Mouse (Mus musculus): ENCODE results near the gene Tma7. TPM values are rescaled to one million over a fixed set of nuclear protein-coding genes. Genes with fewer than 3 reads are reported as not detected.
A peak's percentile ranks its signal among the peaks of the same experiment; 100 is the strongest.

The Tma7 gene
- polyA plus RNA-seq, 1 experiment from 2014 or later, result 719 TPM

DNA sequence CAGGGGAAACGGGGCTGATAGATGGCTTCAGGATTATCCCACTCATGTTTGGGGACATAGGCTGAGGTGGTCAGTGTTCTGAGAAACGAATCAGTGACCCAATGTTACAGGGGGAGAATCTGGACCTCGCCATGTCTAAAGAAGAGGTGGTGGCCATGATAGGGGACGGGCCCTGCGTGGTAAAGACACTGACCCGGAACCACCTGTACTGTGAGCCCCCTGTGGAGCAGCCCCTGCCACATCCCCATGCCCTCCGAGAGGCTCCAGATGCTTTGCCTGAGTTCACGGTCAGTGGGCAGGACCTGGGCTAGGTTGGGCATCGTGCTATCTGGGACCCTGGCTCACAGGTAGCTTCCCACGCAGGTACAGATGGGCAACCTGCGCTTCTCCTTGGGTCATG lies 27.9 kb upstream of the Tma7 start:
- H3K4me2 ChIP-seq (ENCODE audit: low read depth), result no peak overlapping the region
- H3K27me3 ChIP-seq (ENCODE audit: control insufficient read depth, insufficient read depth, low read length), result no peaks in the 10 kb centered on the region
- no peak for ATAC-seq (ENCODE audit: insufficient read depth, low FRiP score, low TSS enrichment)
- H3K4me3 ChIP-seq (ENCODE audit: low read depth, low read length), result no peak overlapping the region
- peaks cover 45% of the 10 kb centered on the region for H3K36me3 ChIP-seq (ENCODE audit: control insufficient read depth, insufficient read depth, low read length)
- H3K27ac ChIP-seq (ENCODE audit: low read depth, low read length), result no peak overlapping the region
- peak; percentile 4 for DNase-seq (ENCODE audit: low spot score)
- WGBS, result 94% methylated on average over 11 of the region's 11 CpGs
- no peaks in the 10 kb centered on the region for H3K9me3 ChIP-seq (ENCODE audit: control insufficient read depth, low read length)
- H3K9ac ChIP-seq (ENCODE audit: low read length), result no peak overlapping the region
- H3K4me1 ChIP-seq (ENCODE audit: control insufficient read depth, insufficient read depth, low read length), result no peaks in the 10 kb centered on the region

DNA sequence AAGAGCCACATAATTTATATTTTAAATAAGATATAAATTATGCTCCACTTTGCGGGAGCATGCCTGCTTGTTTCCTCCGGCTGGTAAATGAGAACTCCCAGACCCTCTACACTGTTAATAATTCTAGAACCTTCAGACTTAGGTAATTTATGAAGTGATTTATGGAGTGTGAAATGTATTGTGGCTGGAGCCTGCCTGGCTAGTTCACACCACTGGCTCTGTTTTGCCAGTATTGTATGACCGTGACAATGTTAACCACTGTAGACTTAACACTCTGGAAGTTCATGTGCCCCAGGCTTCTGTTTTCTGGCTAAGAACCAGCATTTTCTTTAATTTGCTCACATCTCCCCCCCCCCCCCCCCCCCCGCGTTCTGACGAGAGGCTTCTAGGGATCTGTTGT lies 25.0 kb upstream of the Tma7 start:
- ATAC-seq (ENCODE audit: insufficient read depth, low FRiP score, low TSS enrichment) (no peak), DNase-seq (ENCODE audit: low spot score) (no peak)
- Histone ChIP-seq H3K4me1 (ENCODE audit: control insufficient read depth, insufficient read depth, low read length) (no peaks in the 10 kb centered on the region), H3K27me3 (ENCODE audit: control insufficient read depth, insufficient read depth, low read length) (no peaks in the 10 kb centered on the region), H3K4me2 (ENCODE audit: low read depth) (no peak overlapping the region), H3K27ac (ENCODE audit: low read depth, low read length) (no peak overlapping the region), H3K9ac (ENCODE audit: low read length) (no peak overlapping the region), H3K4me3 (ENCODE audit: low read depth, low read length) (no peak overlapping the region), H3K9me3 (ENCODE audit: control insufficient read depth, low read length) (no peaks in the 10 kb centered on the region), H3K36me3 (ENCODE audit: control insufficient read depth, insufficient read depth, low read length) (peaks cover 46% of the 10 kb centered on the region)
- WGBS, result 44% methylated on average over 3 of the region's 6 CpGs

DNA sequence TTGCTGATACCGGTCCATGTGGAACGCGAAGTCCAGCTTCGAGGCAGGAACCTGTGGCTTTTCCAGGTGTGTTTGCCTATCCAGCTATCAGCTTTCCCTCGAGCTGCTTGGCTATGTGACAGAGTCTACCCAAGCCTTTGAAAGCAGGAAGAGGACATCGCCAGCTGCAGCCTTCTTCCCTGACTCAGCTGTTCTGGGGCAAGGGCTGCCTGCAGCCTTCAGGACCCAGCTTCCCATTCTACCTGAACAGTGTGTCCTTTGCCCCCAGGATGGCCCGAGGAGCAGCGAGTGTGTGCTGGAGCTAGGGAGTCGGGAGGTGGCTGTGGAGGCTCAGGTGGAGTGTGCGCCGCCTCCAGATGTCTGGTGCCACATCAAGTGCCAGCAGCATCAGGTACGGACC lies 23.3 kb upstream of the Tma7 start:
- H3K4me2 ChIP-seq (ENCODE audit: low read depth), result no peak overlapping the region
- DNase-seq (ENCODE audit: low spot score) (no peak), ATAC-seq (ENCODE audit: insufficient read depth, low FRiP score, low TSS enrichment) (no peak)
- WGBS, result 95% methylated on average over 12 of the region's 12 CpGs
- peaks cover 42% of the 10 kb centered on the region for H3K36me3 ChIP-seq (ENCODE audit: control insufficient read depth, insufficient read depth, low read length)
- H3K9me3 ChIP-seq (ENCODE audit: control insufficient read depth, low read length), result no peaks in the 10 kb centered on the region
- no peak overlapping the region for H3K27ac ChIP-seq (ENCODE audit: low read depth, low read length)
- H3K4me1 ChIP-seq (ENCODE audit: control insufficient read depth, insufficient read depth, low read length), result no peaks in the 10 kb centered on the region; the same call in 1 of the 2 replicates
- no peak overlapping the region for H3K4me3 ChIP-seq (ENCODE audit: low read depth, low read length)
- no peak overlapping the region for H3K9ac ChIP-seq (ENCODE audit: low read length)
- H3K27me3 ChIP-seq (ENCODE audit: control insufficient read depth, insufficient read depth, low read length), result no peaks in the 10 kb centered on the region

DNA sequence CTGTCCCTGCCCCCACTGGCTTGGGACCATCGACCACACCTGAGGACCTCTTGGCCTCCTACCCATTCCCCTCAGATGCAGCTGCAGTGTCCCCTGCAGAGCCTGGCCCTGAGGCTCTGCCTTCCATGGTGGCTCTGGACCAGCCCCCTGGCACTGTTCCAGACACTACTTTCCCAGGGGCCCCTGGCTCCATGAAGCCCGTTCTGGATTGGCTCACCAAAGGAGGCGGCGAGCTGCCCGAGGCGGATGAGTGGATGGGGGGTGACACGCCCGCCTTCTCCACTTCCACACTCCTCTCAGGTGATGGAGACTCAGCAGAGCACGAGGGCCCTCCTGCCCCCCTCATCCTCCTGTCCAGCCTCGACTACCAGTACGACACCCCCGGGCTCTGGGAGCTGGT lies 22.6 kb upstream of the Tma7 start:
- no peaks in the 10 kb centered on the region; the same call in 1 of the 2 replicates for H3K4me1 ChIP-seq (ENCODE audit: control insufficient read depth, insufficient read depth, low read length)
- no peaks in the 10 kb centered on the region for H3K27me3 ChIP-seq (ENCODE audit: control insufficient read depth, insufficient read depth, low read length)
- ATAC-seq (ENCODE audit: insufficient read depth, low FRiP score, low TSS enrichment) (no peak), DNase-seq (ENCODE audit: low spot score) (no peak)
- H3K9ac ChIP-seq (ENCODE audit: low read length), result no peak overlapping the region
- no peak overlapping the region for H3K27ac ChIP-seq (ENCODE audit: low read depth, low read length)
- H3K4me2 ChIP-seq (ENCODE audit: low read depth), result no peak overlapping the region
- H3K4me3 ChIP-seq (ENCODE audit: low read depth, low read length), result no peak overlapping the region
- H3K9me3 ChIP-seq (ENCODE audit: control insufficient read depth, low read length), result no peaks in the 10 kb centered on the region
- 92% methylated on average over 12 of the region's 12 CpGs for whole genome bisulfite sequencing
- H3K36me3 ChIP-seq (ENCODE audit: control insufficient read depth, insufficient read depth, low read length), result peaks cover 40% of the 10 kb centered on the region

DNA sequence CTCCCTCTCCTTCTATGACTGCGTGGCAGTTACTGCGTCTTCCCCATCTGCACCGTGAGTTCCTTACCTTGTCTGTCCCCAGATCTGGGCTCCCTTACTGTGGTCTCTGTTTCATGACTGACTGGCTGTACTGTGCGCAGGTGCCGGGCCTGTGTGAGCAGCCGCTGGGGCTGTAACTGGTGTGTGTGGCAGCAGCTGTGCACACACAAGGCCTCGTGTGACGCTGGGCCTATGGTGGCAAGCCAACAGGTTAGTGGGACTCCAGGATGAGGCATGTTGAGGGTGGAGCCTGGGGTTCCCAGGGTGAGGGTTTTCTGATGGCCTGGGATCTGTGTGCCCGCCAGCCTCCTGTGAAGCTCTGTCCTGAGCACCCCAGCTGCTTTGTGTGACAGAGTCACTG lies 21.7 kb upstream of the Tma7 start:
- Histone ChIP-seq H3K4me3 (ENCODE audit: low read depth, low read length) (no peak overlapping the region), H3K27me3 (ENCODE audit: control insufficient read depth, insufficient read depth, low read length) (no peaks in the 10 kb centered on the region), H3K36me3 (ENCODE audit: control insufficient read depth, insufficient read depth, low read length) (peaks cover 39% of the 10 kb centered on the region), H3K9me3 (ENCODE audit: control insufficient read depth, low read length) (no peaks in the 10 kb centered on the region), H3K4me2 (ENCODE audit: low read depth) (no peak overlapping the region), H3K9ac (ENCODE audit: low read length) (no peak overlapping the region), H3K4me1 (ENCODE audit: control insufficient read depth, insufficient read depth, low read length) (peaks cover 2% of the 10 kb centered on the region), H3K27ac (ENCODE audit: low read depth, low read length) (no peak overlapping the region)
- ATAC-seq (ENCODE audit: insufficient read depth, low FRiP score, low TSS enrichment) (no peak), DNase-seq (ENCODE audit: low spot score) (no peak)
- WGBS, result 94% methylated on average over 9 of the region's 9 CpGs

DNA sequence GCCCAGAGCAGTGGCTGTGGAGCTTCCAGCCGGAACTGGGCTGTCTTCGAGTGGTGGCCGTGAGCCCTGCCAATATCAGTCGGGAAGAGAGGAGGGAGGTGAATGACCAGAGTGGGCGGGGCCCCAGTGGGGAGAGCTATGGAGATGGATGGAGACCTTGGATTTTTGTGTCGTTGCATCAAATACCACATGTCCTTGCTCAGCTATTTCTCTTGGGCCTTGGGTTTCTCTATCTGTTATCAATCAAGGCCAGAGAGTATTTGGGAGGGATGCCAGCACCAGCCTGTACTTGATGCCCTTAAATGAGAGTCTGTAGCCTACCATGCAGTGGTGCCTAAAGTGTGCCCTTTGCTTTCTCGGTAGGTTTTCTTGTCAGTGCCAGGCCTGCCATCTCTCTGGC lies 20.9 kb upstream of the Tma7 start:
- H3K4me2 ChIP-seq (ENCODE audit: low read depth), result no peak overlapping the region
- H3K36me3 ChIP-seq (ENCODE audit: control insufficient read depth, insufficient read depth, low read length), result peaks cover 32% of the 10 kb centered on the region
- 79% methylated on average over 7 of the region's 7 CpGs for WGBS
- H3K4me3 ChIP-seq (ENCODE audit: low read depth, low read length), result no peak overlapping the region
- peaks cover 9% of the 10 kb centered on the region for H3K4me1 ChIP-seq (ENCODE audit: control insufficient read depth, insufficient read depth, low read length)
- H3K27ac ChIP-seq (ENCODE audit: low read depth, low read length), result no peak overlapping the region
- DNase-seq (ENCODE audit: low spot score), result no peak
- no peak for ATAC-seq (ENCODE audit: insufficient read depth, low FRiP score, low TSS enrichment)
- H3K9me3 ChIP-seq (ENCODE audit: control insufficient read depth, low read length), result no peaks in the 10 kb centered on the region
- no peak overlapping the region for H3K9ac ChIP-seq (ENCODE audit: low read length)
- H3K27me3 ChIP-seq (ENCODE audit: control insufficient read depth, insufficient read depth, low read length), result no peaks in the 10 kb centered on the region

DNA sequence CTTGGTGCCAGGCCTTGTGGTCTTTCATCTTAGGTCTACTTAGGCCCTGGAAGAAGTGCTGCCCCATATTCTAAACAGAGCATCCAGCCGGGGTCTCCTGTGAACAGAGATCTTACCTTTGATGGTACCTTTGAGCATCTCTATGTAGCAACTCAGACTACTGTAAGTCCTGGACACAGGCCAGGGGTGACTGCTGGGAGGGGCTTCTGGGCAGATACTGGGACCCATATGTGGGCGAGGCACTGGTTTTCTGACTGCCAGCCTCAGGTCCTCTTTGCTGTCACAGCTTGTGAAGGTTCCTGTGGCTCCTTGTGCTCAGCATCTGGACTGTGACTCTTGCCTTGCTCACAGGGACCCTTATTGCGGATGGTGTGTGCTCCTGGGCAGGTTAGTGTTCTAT lies 20.2 kb upstream of the Tma7 start:
- Histone ChIP-seq H3K4me3 (ENCODE audit: low read depth, low read length) (no peak overlapping the region), H3K4me2 (ENCODE audit: low read depth) (no peak overlapping the region), H3K9ac (ENCODE audit: low read length) (no peak overlapping the region), H3K36me3 (ENCODE audit: control insufficient read depth, insufficient read depth, low read length) (peaks cover 26% of the 10 kb centered on the region), H3K4me1 (ENCODE audit: control insufficient read depth, insufficient read depth, low read length) (peaks cover 14% of the 10 kb centered on the region), H3K27ac (ENCODE audit: low read depth, low read length) (no peak overlapping the region), H3K27me3 (ENCODE audit: control insufficient read depth, insufficient read depth, low read length) (no peaks in the 10 kb centered on the region), H3K9me3 (ENCODE audit: control insufficient read depth, low read length) (no peaks in the 10 kb centered on the region)
- ATAC-seq (ENCODE audit: insufficient read depth, low FRiP score, low TSS enrichment) (no peak), DNase-seq (ENCODE audit: low spot score) (no peak)
- 91% methylated on average over 3 of the region's 3 CpGs for WGBS

DNA sequence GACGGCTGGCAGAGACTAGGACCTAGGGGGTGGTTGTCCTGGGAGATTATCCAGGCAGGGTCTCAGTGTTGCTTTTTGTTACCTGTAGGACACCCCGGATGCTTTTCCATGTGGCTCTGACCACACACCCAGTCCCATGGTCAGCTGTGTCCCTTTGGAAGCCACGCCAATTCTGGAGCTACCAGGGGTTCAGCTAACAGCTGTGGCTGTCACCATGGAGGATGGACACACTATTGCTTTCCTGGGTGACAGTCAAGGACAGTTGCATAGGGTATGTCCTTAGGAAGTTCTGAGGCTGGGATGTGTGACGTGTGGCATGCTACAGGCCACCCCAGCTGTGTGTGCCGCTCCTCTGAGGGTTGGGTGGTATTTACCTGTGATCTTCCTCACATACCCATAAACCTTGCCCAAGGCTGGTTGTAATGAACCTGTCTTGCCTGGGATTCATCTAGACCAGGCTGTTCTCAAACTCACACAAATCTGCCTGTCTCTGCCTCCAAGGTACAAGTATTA lies 19.6 kb upstream of the Tma7 start:
- Histone ChIP-seq H3K9ac (ENCODE audit: low read length) (no peak overlapping the region), H3K27me3 (ENCODE audit: control insufficient read depth, insufficient read depth, low read length) (no peaks in the 10 kb centered on the region), H3K4me3 (ENCODE audit: low read depth, low read length) (no peak overlapping the region), H3K4me1 (ENCODE audit: control insufficient read depth, insufficient read depth, low read length) (peaks cover 19% of the 10 kb centered on the region), H3K27ac (ENCODE audit: low read depth, low read length) (no peak overlapping the region), H3K4me2 (ENCODE audit: low read depth) (no peak overlapping the region), H3K36me3 (ENCODE audit: control insufficient read depth, insufficient read depth, low read length) (peaks cover 26% of the 10 kb centered on the region), H3K9me3 (ENCODE audit: control insufficient read depth, low read length) (no peaks in the 10 kb centered on the region)
- 90% methylated on average over 5 of the region's 5 CpGs for WGBS
- DNase-seq (ENCODE audit: low spot score), result no peak
- no peak for ATAC-seq (ENCODE audit: insufficient read depth, low FRiP score, low TSS enrichment)

DNA sequence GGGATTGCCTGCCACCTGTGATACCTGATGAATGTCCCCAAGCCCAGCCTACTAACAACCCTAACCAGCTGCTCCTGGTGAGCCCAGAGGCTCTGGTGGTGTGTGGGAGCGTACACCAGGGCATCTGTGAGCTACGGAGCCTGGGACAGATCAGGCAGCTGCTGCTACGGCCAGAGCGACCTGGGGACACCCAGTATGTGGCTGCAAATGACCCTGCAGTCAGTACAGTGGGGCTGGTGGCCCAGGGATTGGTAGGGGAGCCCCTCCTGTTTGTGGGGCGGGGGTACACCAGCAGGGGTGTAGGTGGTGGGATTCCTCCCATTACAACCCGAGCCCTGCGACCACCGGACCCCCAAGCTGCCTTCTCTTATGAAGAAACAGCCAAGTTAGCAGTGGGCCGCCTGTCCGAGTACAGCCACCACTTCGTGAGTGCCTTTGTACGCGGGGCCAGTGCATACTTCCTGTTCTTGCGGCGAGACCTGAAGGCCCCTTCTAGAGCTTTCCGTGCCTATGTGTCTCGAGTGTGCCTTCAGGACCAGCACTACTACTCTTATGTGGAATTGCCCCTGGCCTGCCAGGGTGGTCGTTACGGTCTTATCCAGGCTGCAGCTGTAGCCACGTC lies 18.0 kb upstream of the Tma7 start:
- H3K36me3 ChIP-seq (ENCODE audit: control insufficient read depth, insufficient read depth, low read length), result peaks cover 17% of the 10 kb centered on the region
- H3K27ac ChIP-seq (ENCODE audit: low read depth, low read length), result no peak overlapping the region
- no peak overlapping the region for H3K4me3 ChIP-seq (ENCODE audit: low read depth, low read length)
- H3K4me2 ChIP-seq (ENCODE audit: low read depth), result no peak overlapping the region
- H3K9me3 ChIP-seq (ENCODE audit: control insufficient read depth, low read length), result no peaks in the 10 kb centered on the region
- H3K4me1 ChIP-seq (ENCODE audit: control insufficient read depth, insufficient read depth, low read length), result peaks cover 23% of the 10 kb centered on the region
- no peaks in the 10 kb centered on the region for H3K27me3 ChIP-seq (ENCODE audit: control insufficient read depth, insufficient read depth, low read length)
- 80% methylated on average over 20 of the region's 20 CpGs for WGBS
- ATAC-seq (ENCODE audit: insufficient read depth, low FRiP score, low TSS enrichment), result no peak
- DNase-seq (ENCODE audit: low spot score), result no peak
- peak overlapping the region; percentile 14; the same call in 1 of the 2 replicates for H3K9ac ChIP-seq (ENCODE audit: low read length)

All from neural tube, embryonic 11.5 days (tissue).